Mouse (Mus musculus): ENCODE measurements around the gene Ankrd6. TPM values are rescaled to one million over a fixed set of nuclear protein-coding genes. Genes with fewer than 3 reads are reported as not detected.

The Ankrd6 gene
- polyA plus RNA-seq, 1 experiment from 2014 or later, result 9.4 TPM

DNA sequence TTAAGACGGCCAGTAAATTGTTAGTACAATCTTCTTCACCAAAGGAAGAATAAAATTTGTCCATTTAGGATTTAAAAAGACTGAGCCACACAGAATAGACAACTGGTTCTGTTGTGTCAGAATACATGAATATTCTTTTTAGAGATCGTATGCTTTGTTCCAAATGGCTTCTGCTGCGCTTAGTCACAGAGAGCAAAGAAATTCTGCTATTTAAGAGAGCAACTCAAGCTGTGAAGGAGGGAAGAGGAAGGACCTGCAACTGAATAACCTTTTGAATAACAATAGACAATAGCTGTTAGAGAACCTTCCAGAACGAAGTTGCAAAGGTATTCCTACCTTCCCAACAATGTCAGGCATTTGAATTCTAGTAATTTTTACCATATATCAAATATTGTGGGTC lies 9.7 kb downstream of the Ankrd6 start:
- no peak overlapping the region for H3K27ac ChIP-seq (replicated peaks; ENCODE audit: low read depth, low read length)
- 76% methylated on average over 4 of the region's 4 CpGs for WGBS
- H3K4me1 ChIP-seq (ENCODE audit: control insufficient read depth, insufficient read depth, low read length), result no peaks in the 10 kb centered on the region
- ATAC-seq (ENCODE audit: insufficient number of reproducible peaks, low FRiP score, low TSS enrichment, low read depth) (no peak), DNase-seq (ENCODE audit: low spot score) (no peak)
- H3K9ac ChIP-seq (ENCODE audit: low read length), result no peak overlapping the region
- no peak overlapping the region for H3K4me2 ChIP-seq (ENCODE audit: low read depth, severe bottlenecking)
- no peak overlapping the region for H3K4me3 ChIP-seq (ENCODE audit: low read depth, low read length)
- no peaks in the 10 kb centered on the region for H3K36me3 ChIP-seq (ENCODE audit: control insufficient read depth, insufficient read depth, low read length)
- H3K27me3 ChIP-seq (ENCODE audit: control insufficient read depth, insufficient read depth, low read length), result no peaks in the 10 kb centered on the region
- no peaks in the 10 kb centered on the region for H3K9me3 ChIP-seq (ENCODE audit: control insufficient read depth, low read length)

DNA sequence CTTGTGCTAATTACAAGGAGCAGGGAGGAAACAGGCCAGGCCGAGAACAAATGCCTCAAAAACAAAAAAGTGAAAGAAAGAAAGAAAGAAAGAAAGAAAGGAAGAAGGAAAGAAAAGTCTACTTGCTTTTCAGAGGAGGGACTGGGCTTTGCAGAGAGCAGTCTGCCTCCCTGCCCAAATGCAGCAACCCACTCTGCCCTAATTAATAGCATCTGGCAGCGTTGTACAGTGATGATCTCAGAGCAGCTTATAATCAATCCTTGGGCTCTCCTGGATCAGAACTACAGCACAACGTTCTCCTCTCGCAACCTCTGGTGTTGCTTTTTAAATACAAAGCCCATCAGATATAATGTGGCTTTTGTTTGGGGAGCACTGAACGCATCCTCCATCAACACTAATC lies 10.7 kb downstream of the Ankrd6 start:
- ATAC-seq (ENCODE audit: insufficient number of reproducible peaks, low FRiP score, low TSS enrichment, low read depth) (no peak), DNase-seq (ENCODE audit: low spot score) (peak; percentile 37)
- H3K27me3 ChIP-seq (ENCODE audit: control insufficient read depth, insufficient read depth, low read length), result no peaks in the 10 kb centered on the region
- H3K4me3 ChIP-seq (ENCODE audit: low read depth, low read length), result no peak overlapping the region
- no peak overlapping the region for H3K27ac ChIP-seq (replicated peaks; ENCODE audit: low read depth, low read length)
- 47% methylated on average over 5 of the region's 5 CpGs for WGBS
- no peak overlapping the region for H3K9ac ChIP-seq (ENCODE audit: low read length)
- H3K9me3 ChIP-seq (ENCODE audit: control insufficient read depth, low read length), result no peaks in the 10 kb centered on the region
- H3K4me1 ChIP-seq (ENCODE audit: control insufficient read depth, insufficient read depth, low read length), result no peaks in the 10 kb centered on the region
- H3K4me2 ChIP-seq (ENCODE audit: low read depth, severe bottlenecking), result no peak overlapping the region
- no peaks in the 10 kb centered on the region for H3K36me3 ChIP-seq (ENCODE audit: control insufficient read depth, insufficient read depth, low read length)

DNA sequence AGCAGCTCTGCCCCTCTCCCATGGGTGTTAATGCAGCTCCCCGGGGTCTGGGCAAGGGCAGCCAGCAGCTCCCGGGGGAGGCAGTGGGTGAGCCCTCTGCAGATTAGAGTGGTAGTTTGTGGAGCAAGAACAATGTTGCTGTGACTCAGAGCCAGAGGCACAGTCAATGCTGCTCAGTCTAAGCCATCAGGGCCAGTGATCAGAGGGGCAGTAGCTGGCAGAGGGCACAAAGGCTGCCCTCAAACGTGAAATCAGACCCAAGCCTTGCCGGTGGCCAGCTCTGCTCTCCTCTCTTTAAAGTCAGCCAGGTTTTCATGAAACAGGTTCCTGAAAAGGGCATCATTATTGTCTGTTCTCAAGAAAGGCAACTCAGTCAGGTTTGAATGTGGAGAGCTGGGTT lies 11.1 kb downstream of the Ankrd6 start:
- Histone ChIP-seq H3K27ac (replicated peaks; ENCODE audit: low read depth, low read length) (no peak overlapping the region), H3K4me1 (ENCODE audit: control insufficient read depth, insufficient read depth, low read length) (no peaks in the 10 kb centered on the region), H3K9ac (ENCODE audit: low read length) (no peak overlapping the region), H3K9me3 (ENCODE audit: control insufficient read depth, low read length) (no peaks in the 10 kb centered on the region), H3K4me2 (ENCODE audit: low read depth, severe bottlenecking) (no peak overlapping the region), H3K27me3 (ENCODE audit: control insufficient read depth, insufficient read depth, low read length) (no peaks in the 10 kb centered on the region), H3K4me3 (ENCODE audit: low read depth, low read length) (no peak overlapping the region), H3K36me3 (ENCODE audit: control insufficient read depth, insufficient read depth, low read length) (no peaks in the 10 kb centered on the region)
- no peak for ATAC-seq (ENCODE audit: insufficient number of reproducible peaks, low FRiP score, low TSS enrichment, low read depth)
- DNase-seq (ENCODE audit: low spot score), result peak; percentile 24
- WGBS, result 46% methylated on average over 4 of the region's 4 CpGs

DNA sequence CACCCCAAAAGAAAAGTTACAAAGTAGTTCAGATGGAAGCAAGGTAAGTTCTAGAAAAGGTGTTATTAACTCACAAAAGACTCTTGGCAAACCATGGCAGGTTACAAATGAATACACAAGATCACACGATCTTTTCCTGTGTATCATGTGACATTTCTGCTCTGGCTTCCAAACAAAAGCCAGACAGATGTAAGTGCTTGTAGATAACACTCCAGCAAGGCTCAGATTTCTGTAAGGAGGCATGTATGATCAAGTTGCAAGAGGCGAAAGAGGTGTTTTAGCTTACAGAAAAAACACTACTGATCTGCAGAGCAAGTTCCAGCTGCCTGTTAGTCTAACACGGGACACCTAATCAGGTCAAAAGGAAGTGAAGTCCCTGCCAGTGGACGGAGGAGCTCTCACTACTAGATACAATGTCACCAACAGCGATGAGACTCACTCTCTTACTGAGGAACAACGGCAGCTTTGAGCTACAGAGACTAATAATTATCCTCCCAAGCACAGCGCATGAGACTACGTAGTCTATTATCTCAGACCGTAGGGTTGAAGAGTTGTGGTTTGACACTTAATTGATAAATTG lies 13.8 kb downstream of the Ankrd6 start:
- Histone ChIP-seq H3K36me3 (ENCODE audit: control insufficient read depth, insufficient read depth, low read length) (no peaks in the 10 kb centered on the region), H3K4me3 (ENCODE audit: low read depth, low read length) (no peak overlapping the region), H3K27ac (replicated peaks; ENCODE audit: low read depth, low read length) (no peak overlapping the region; the same call in 1 of the 2 replicates), H3K4me1 (ENCODE audit: control insufficient read depth, insufficient read depth, low read length) (no peaks in the 10 kb centered on the region), H3K9me3 (ENCODE audit: control insufficient read depth, low read length) (no peaks in the 10 kb centered on the region), H3K27me3 (ENCODE audit: control insufficient read depth, insufficient read depth, low read length) (no peaks in the 10 kb centered on the region), H3K9ac (ENCODE audit: low read length) (no peak overlapping the region), H3K4me2 (ENCODE audit: low read depth, severe bottlenecking) (no peak overlapping the region)
- 54% methylated on average over 9 of the region's 9 CpGs for WGBS
- no peak for ATAC-seq (ENCODE audit: insufficient number of reproducible peaks, low FRiP score, low TSS enrichment, low read depth)
- no peak for DNase-seq (ENCODE audit: low spot score)

DNA sequence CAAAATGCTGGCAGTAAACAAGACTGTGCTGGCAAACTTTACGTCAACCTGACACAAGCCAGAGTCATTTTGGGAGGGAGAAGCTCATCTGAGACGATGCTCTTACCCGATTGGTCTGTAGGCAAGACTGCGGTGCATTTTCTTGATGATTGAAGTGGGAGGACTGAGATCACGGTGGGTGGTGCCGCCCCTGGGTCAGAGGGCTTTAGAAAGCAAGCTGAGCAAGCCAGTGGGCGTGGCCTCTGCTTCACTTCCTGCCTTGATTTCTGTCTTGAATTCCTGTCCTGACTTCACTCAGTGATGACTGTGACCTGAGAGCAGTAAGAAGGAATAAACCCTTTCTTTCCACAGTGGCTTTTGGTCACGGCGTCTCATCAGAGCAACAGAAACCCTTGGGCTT lies 18.6 kb downstream of the Ankrd6 start:
- no peaks in the 10 kb centered on the region for H3K27me3 ChIP-seq (ENCODE audit: control insufficient read depth, insufficient read depth, low read length)
- H3K27ac ChIP-seq (replicated peaks; ENCODE audit: low read depth, low read length), result no peak overlapping the region
- H3K4me2 ChIP-seq (ENCODE audit: low read depth, severe bottlenecking), result no peak overlapping the region
- no peaks in the 10 kb centered on the region for H3K36me3 ChIP-seq (ENCODE audit: control insufficient read depth, insufficient read depth, low read length)
- DNase-seq (ENCODE audit: low spot score), result no peak
- H3K4me1 ChIP-seq (ENCODE audit: control insufficient read depth, insufficient read depth, low read length), result no peaks in the 10 kb centered on the region
- no peaks in the 10 kb centered on the region for H3K9me3 ChIP-seq (ENCODE audit: control insufficient read depth, low read length)
- no peak overlapping the region for H3K4me3 ChIP-seq (ENCODE audit: low read depth, low read length)
- no peak overlapping the region for H3K9ac ChIP-seq (ENCODE audit: low read length)
- WGBS, result 65% methylated on average over 9 of the region's 9 CpGs
- no peak for ATAC-seq (ENCODE audit: insufficient number of reproducible peaks, low FRiP score, low TSS enrichment, low read depth)

DNA sequence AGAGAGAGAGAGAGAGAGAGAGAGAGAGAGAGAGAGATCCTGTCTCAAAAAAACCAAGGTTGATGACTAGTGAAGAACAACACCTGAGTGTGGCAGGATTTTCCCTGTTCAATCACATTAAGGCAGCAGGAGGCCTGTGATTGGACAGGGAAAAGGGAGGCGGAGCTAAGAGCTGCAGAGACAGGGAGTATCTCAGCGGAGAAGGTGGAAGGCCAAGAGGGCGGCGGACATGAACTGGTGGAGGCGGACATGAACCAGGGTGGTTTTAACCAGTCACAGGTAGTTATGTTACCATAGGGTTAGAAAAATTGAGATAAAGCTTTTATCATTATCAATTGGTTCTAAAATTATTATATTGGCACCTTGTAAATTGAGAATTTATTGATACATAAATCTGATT lies 20.9 kb downstream of the Ankrd6 start:
- no peaks in the 10 kb centered on the region for H3K9me3 ChIP-seq (ENCODE audit: control insufficient read depth, low read length)
- no peaks in the 10 kb centered on the region for H3K4me1 ChIP-seq (ENCODE audit: control insufficient read depth, insufficient read depth, low read length)
- H3K4me2 ChIP-seq (ENCODE audit: low read depth, severe bottlenecking), result no peak overlapping the region
- H3K9ac ChIP-seq (ENCODE audit: low read length), result no peak overlapping the region
- no peaks in the 10 kb centered on the region for H3K36me3 ChIP-seq (ENCODE audit: control insufficient read depth, insufficient read depth, low read length)
- DNase-seq (ENCODE audit: low spot score) (no peak), ATAC-seq (ENCODE audit: insufficient number of reproducible peaks, low FRiP score, low TSS enrichment, low read depth) (no peak)
- H3K27me3 ChIP-seq (ENCODE audit: control insufficient read depth, insufficient read depth, low read length), result no peaks in the 10 kb centered on the region
- 93% methylated on average over 5 of the region's 5 CpGs for WGBS
- no peak overlapping the region for H3K4me3 ChIP-seq (ENCODE audit: low read depth, low read length)
- H3K27ac ChIP-seq (replicated peaks; ENCODE audit: low read depth, low read length), result no peak overlapping the region

DNA sequence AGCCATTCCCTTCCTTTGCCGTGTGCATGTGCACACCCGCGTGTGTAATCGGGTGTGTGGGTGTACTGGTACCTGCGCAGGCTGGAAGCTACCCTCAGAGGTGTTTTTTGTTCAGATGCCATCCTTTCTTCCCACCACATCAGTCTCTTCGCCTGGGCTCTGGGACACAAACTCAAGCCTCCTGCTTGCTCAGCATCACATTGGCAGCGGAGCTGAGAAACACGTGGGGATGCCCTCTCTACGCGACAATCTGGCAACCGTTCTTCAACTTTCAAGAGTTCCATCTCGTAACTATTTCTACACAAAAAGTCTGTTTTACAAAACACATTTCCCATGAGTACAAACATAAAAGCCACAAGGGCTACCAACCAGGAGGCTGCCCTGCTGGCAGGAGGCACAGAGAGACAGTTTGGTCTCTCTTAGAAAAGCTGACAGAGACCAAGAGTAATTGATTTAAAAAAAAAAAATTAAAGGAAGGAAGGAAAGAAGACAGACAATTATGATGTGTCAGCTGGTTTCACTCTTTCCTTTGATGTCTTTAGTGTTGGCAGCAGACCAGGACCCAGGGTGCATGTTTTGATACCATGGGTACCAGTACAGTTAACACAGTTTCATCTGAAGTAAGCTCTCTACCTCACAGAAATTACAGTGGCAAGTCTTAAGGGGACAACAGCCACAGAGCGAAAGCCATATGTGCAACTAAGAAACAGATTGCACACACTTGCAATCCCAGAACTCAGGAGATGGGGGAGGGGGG lies 21.8 kb downstream of the Ankrd6 start:
- H3K27ac ChIP-seq (replicated peaks; ENCODE audit: low read depth, low read length), result no peak overlapping the region

DNA sequence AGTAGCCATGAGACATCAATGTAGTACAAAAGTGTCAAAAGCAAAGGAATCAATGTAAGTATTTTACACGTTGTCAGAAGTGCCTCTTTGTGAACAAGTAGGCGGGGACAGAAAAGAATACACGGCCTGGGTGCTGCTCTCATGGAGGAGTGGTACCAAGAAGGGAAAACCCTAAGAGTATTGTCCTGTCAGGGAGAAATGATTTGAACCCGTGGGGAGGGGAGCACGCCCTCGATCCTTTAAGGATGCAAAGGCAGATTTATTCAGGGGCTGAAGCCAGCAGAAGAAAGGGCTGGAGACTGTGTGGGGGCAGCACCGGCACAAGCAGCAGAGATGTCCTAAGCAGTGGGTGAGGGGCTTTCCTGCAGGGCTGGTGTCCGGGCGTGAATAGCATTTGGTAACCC lies 26.7 kb downstream of the Ankrd6 start:
- no peaks in the 10 kb centered on the region for H3K4me1 ChIP-seq (ENCODE audit: control insufficient read depth, insufficient read depth, low read length)
- H3K4me2 ChIP-seq (ENCODE audit: low read depth, severe bottlenecking), result no peak overlapping the region
- no peak overlapping the region; the same call in 1 of the 2 replicates for H3K9ac ChIP-seq (ENCODE audit: low read length)
- DNase-seq (ENCODE audit: low spot score), result no peak
- no peaks in the 10 kb centered on the region for H3K36me3 ChIP-seq (ENCODE audit: control insufficient read depth, insufficient read depth, low read length)
- WGBS, result 43% methylated on average over 9 of the region's 9 CpGs
- H3K9me3 ChIP-seq (ENCODE audit: control insufficient read depth, low read length), result no peaks in the 10 kb centered on the region
- no peak overlapping the region for H3K4me3 ChIP-seq (ENCODE audit: low read depth, low read length)
- no peaks in the 10 kb centered on the region for H3K27me3 ChIP-seq (ENCODE audit: control insufficient read depth, insufficient read depth, low read length)
- ATAC-seq (ENCODE audit: insufficient number of reproducible peaks, low FRiP score, low TSS enrichment, low read depth), result no peak
- no peak overlapping the region for H3K27ac ChIP-seq (replicated peaks; ENCODE audit: low read depth, low read length)

More for the DNA sequence above, 21.8 kb downstream of the Ankrd6 start:
- DNase-seq (ENCODE audit: low spot score), result no peak
- ATAC-seq (ENCODE audit: insufficient number of reproducible peaks, low FRiP score, low TSS enrichment, low read depth), result no peak
- no peaks in the 10 kb centered on the region for H3K9me3 ChIP-seq (ENCODE audit: control insufficient read depth, low read length)
- H3K9ac ChIP-seq (ENCODE audit: low read length), result no peak overlapping the region
- H3K27me3 ChIP-seq (ENCODE audit: control insufficient read depth, insufficient read depth, low read length), result no peaks in the 10 kb centered on the region
- no peak overlapping the region for H3K4me3 ChIP-seq (ENCODE audit: low read depth, low read length)
- no peaks in the 10 kb centered on the region for H3K4me1 ChIP-seq (ENCODE audit: control insufficient read depth, insufficient read depth, low read length)
- 94% methylated on average over 13 of the region's 13 CpGs for WGBS
- no peaks in the 10 kb centered on the region for H3K36me3 ChIP-seq (ENCODE audit: control insufficient read depth, insufficient read depth, low read length)
- no peak overlapping the region for H3K4me2 ChIP-seq (ENCODE audit: low read depth, severe bottlenecking)

Measured in limb, embryonic 11.5 days (tissue).